Mouse (Mus musculus) adrenal gland, postnatal 0 days (tissue): ENCODE measurements around the gene Tenm3. TPM values are rescaled to one million over a fixed set of nuclear protein-coding genes. Genes with fewer than 3 reads are reported as not detected.

Experiments
- polyA plus RNA-seq: library from polyadenylated mRNA; unstranded; fragments of >200 nt; fragmentation: Nextera tagmentation; extraction: Ambion mirVana; gene quantifications from 2 replicates; pipeline ENCODE4 v1.2.1, GENCODE M21; 2015

Tenm3 gene
- polyA plus RNA-seq: 6.7 and 6.8 TPM in 2 replicates

DNA sequence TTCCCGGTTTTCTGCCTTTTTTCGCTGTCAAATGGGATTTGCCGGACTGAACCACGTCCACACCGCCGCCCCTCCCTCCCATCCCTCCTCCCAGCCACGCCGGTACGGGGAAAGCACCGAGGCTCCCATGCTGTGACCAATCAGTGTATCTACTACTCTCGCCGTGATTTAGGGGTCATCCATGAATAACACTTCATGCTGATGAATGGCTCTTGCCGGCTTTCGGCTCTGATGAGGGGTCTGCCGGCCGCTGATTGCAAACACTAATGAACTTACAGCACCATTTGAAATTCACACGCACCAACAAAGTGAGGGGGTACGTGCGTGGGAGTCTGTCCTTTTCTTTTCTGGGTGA is at the start of gene Tenm3:
Gene Tenm3, minus strand, starts transcription at position 21 of the 355 bp plus-strand sequence.

